Mouse (Mus musculus): ENCODE data around the gene Arfrp1. TPM values are rescaled to one million over a fixed set of nuclear protein-coding genes. Genes with fewer than 3 reads are reported as not detected.

The Arfrp1 gene
- polyA plus RNA-seq, 1 experiment from 2014 or later, result 36.3 TPM

GRCm38 (mm10) chr2:181364487-181364859 lies 731 bp downstream of the Arfrp1 start:
- Histone ChIP-seq H3K27me3 (ENCODE audit: control insufficient read depth, insufficient read depth, low read length) (no peaks in the 10 kb centered on the region), H3K4me3 (ENCODE audit: low read depth, low read length) (peak overlapping the region; percentile 94), H3K4me1 (ENCODE audit: control insufficient read depth, insufficient read depth, low read length) (peaks cover 21% of the 10 kb centered on the region), H3K9ac (ENCODE audit: low read depth, low read length) (peak overlapping the region; percentile 89), H3K9me3 (replicated peaks; ENCODE audit: control insufficient read depth, low read length) (no peaks in the 10 kb centered on the region), H3K36me3 (ENCODE audit: control insufficient read depth, insufficient read depth, low read length) (peaks cover 13% of the 10 kb centered on the region), H3K4me2 (peak overlapping the region; percentile 97), H3K27ac (ENCODE audit: low read depth, low read length) (peak overlapping the region; percentile 90)
- ATAC-seq (replicated peaks; ENCODE audit: insufficient number of reproducible peaks, low FRiP score, low TSS enrichment), result peak; percentile 2; the same call in 1 of the 2 replicates
- 7% methylated on average over 14 of the region's 14 CpGs for WGBS (ENCODE audit: insufficient replicate concordance)

GRCm38 (mm10) chr2:181363946-181364345 lies 1.3 kb downstream of the Arfrp1 start:
- no peak overlapping the region for H3K27ac ChIP-seq (ENCODE audit: low read depth, low read length)
- no peak for ATAC-seq (replicated peaks; ENCODE audit: insufficient number of reproducible peaks, low FRiP score, low TSS enrichment)
- peak overlapping the region; percentile 97 for H3K4me2 ChIP-seq
- H3K4me3 ChIP-seq (ENCODE audit: low read depth, low read length), result peak overlapping the region; percentile 94
- peak overlapping the region; percentile 89 for H3K9ac ChIP-seq (ENCODE audit: low read depth, low read length)
- peaks cover 21% of the 10 kb centered on the region for H3K4me1 ChIP-seq (ENCODE audit: control insufficient read depth, insufficient read depth, low read length)
- H3K27me3 ChIP-seq (ENCODE audit: control insufficient read depth, insufficient read depth, low read length), result no peaks in the 10 kb centered on the region
- H3K9me3 ChIP-seq (replicated peaks; ENCODE audit: control insufficient read depth, low read length), result no peaks in the 10 kb centered on the region
- peaks cover 18% of the 10 kb centered on the region for H3K36me3 ChIP-seq (ENCODE audit: control insufficient read depth, insufficient read depth, low read length)
- WGBS (ENCODE audit: insufficient replicate concordance), result 86% methylated on average over 3 of the region's 3 CpGs

GRCm38 (mm10) chr2:181356780-181357179 lies 8.4 kb downstream of the Arfrp1 start:
- Histone ChIP-seq H3K27ac (ENCODE audit: low read depth, low read length) (no peak overlapping the region), H3K4me2 (no peak overlapping the region), H3K4me3 (ENCODE audit: low read depth, low read length) (no peak overlapping the region), H3K9me3 (replicated peaks; ENCODE audit: control insufficient read depth, low read length) (no peaks in the 10 kb centered on the region), H3K27me3 (ENCODE audit: control insufficient read depth, insufficient read depth, low read length) (no peaks in the 10 kb centered on the region), H3K9ac (ENCODE audit: low read depth, low read length) (no peak overlapping the region), H3K36me3 (ENCODE audit: control insufficient read depth, insufficient read depth, low read length) (peaks cover 37% of the 10 kb centered on the region), H3K4me1 (ENCODE audit: control insufficient read depth, insufficient read depth, low read length) (no peaks in the 10 kb centered on the region)
- ATAC-seq (replicated peaks; ENCODE audit: insufficient number of reproducible peaks, low FRiP score, low TSS enrichment), result no peak
- WGBS (ENCODE audit: insufficient replicate concordance), result 77% methylated on average over 3 of the region's 3 CpGs

GRCm38 (mm10) chr2:181342766-181343165 lies 22.4 kb downstream of the Arfrp1 start:
- Histone ChIP-seq H3K27me3 (ENCODE audit: control insufficient read depth, insufficient read depth, low read length) (no peaks in the 10 kb centered on the region), H3K9me3 (replicated peaks; ENCODE audit: control insufficient read depth, low read length) (no peaks in the 10 kb centered on the region), H3K36me3 (ENCODE audit: control insufficient read depth, insufficient read depth, low read length) (peaks cover 18% of the 10 kb centered on the region), H3K4me3 (ENCODE audit: low read depth, low read length) (no peak overlapping the region), H3K27ac (ENCODE audit: low read depth, low read length) (peak overlapping the region; percentile 35; the same call in 1 of the 2 replicates), H3K4me1 (ENCODE audit: control insufficient read depth, insufficient read depth, low read length) (no peaks in the 10 kb centered on the region), H3K4me2 (no peak overlapping the region), H3K9ac (ENCODE audit: low read depth, low read length) (no peak overlapping the region)
- WGBS (ENCODE audit: insufficient replicate concordance), result 69% methylated on average over 6 of the region's 6 CpGs
- ATAC-seq (replicated peaks; ENCODE audit: insufficient number of reproducible peaks, low FRiP score, low TSS enrichment), result no peak

GRCm38 (mm10) chr2:181340426-181340825 lies 24.8 kb downstream of the Arfrp1 start:
- 87% methylated on average over 4 of the region's 4 CpGs for WGBS (ENCODE audit: insufficient replicate concordance)
- H3K9ac ChIP-seq (ENCODE audit: low read depth, low read length), result no peak overlapping the region

GRCm38 (mm10) chr2:181334023-181334422 lies 31.2 kb downstream of the Arfrp1 start:
- no peak for ATAC-seq (replicated peaks; ENCODE audit: insufficient number of reproducible peaks, low FRiP score, low TSS enrichment)
- WGBS (ENCODE audit: insufficient replicate concordance), result 64% methylated on average over 3 of the region's 3 CpGs
- no peak overlapping the region for H3K4me3 ChIP-seq (ENCODE audit: low read depth, low read length)
- no peak overlapping the region for H3K27ac ChIP-seq (ENCODE audit: low read depth, low read length)
- H3K9me3 ChIP-seq (replicated peaks; ENCODE audit: control insufficient read depth, low read length), result no peaks in the 10 kb centered on the region
- H3K9ac ChIP-seq (ENCODE audit: low read depth, low read length), result no peak overlapping the region
- no peak overlapping the region for H3K4me2 ChIP-seq
- peaks cover 18% of the 10 kb centered on the region for H3K36me3 ChIP-seq (ENCODE audit: control insufficient read depth, insufficient read depth, low read length)
- no peaks in the 10 kb centered on the region for H3K27me3 ChIP-seq (ENCODE audit: control insufficient read depth, insufficient read depth, low read length)
- no peaks in the 10 kb centered on the region for H3K4me1 ChIP-seq (ENCODE audit: control insufficient read depth, insufficient read depth, low read length)

More at GRCm38 (mm10) chr2:181340426-181340825, 24.8 kb downstream of the Arfrp1 start:
- Histone ChIP-seq H3K4me1 (ENCODE audit: control insufficient read depth, insufficient read depth, low read length) (no peaks in the 10 kb centered on the region), H3K27me3 (ENCODE audit: control insufficient read depth, insufficient read depth, low read length) (no peaks in the 10 kb centered on the region), H3K9me3 (replicated peaks; ENCODE audit: control insufficient read depth, low read length) (no peaks in the 10 kb centered on the region), H3K36me3 (ENCODE audit: control insufficient read depth, insufficient read depth, low read length) (peaks cover 19% of the 10 kb centered on the region), H3K4me2 (no peak overlapping the region), H3K27ac (ENCODE audit: low read depth, low read length) (no peak overlapping the region), H3K4me3 (ENCODE audit: low read depth, low read length) (no peak overlapping the region)
- no peak for ATAC-seq (replicated peaks; ENCODE audit: insufficient number of reproducible peaks, low FRiP score, low TSS enrichment)

- Histone ChIP-seq H3K4me3 (ENCODE audit: low read depth, low read length) (no peak overlapping the region), H3K36me3 (ENCODE audit: control insufficient read depth, insufficient read depth, low read length) (peaks cover 17% of the 10 kb centered on the region)
These were observed 32.7 kb downstream of the Arfrp1 start for GRCm38 (mm10) chr2:181332542-181332941.

GRCm38 (mm10) chr2:181326098-181326497 lies 39.1 kb downstream of the Arfrp1 start:
- H3K9ac ChIP-seq (ENCODE audit: low read depth, low read length), result no peak overlapping the region
- peaks cover 33% of the 10 kb centered on the region for H3K36me3 ChIP-seq (ENCODE audit: control insufficient read depth, insufficient read depth, low read length)
- no peak overlapping the region for H3K4me2 ChIP-seq
- no peak overlapping the region for H3K4me3 ChIP-seq (ENCODE audit: low read depth, low read length)
- H3K27me3 ChIP-seq (ENCODE audit: control insufficient read depth, insufficient read depth, low read length), result no peaks in the 10 kb centered on the region
- no peak overlapping the region for H3K27ac ChIP-seq (ENCODE audit: low read depth, low read length)
- no peak for ATAC-seq (replicated peaks; ENCODE audit: insufficient number of reproducible peaks, low FRiP score, low TSS enrichment)
- no peaks in the 10 kb centered on the region for H3K4me1 ChIP-seq (ENCODE audit: control insufficient read depth, insufficient read depth, low read length)
- 89% methylated on average over 2 of the region's 2 CpGs for WGBS (ENCODE audit: insufficient replicate concordance)
- H3K9me3 ChIP-seq (replicated peaks; ENCODE audit: control insufficient read depth, low read length), result no peaks in the 10 kb centered on the region

More at GRCm38 (mm10) chr2:181332542-181332941, 32.7 kb downstream of the Arfrp1 start:
- Histone ChIP-seq H3K4me1 (ENCODE audit: control insufficient read depth, insufficient read depth, low read length) (no peaks in the 10 kb centered on the region), H3K27me3 (ENCODE audit: control insufficient read depth, insufficient read depth, low read length) (no peaks in the 10 kb centered on the region), H3K9ac (ENCODE audit: low read depth, low read length) (no peak overlapping the region), H3K4me2 (no peak overlapping the region), H3K9me3 (replicated peaks; ENCODE audit: control insufficient read depth, low read length) (no peaks in the 10 kb centered on the region), H3K27ac (ENCODE audit: low read depth, low read length) (no peak overlapping the region)
- ATAC-seq (replicated peaks; ENCODE audit: insufficient number of reproducible peaks, low FRiP score, low TSS enrichment), result no peak

- Histone ChIP-seq H3K27me3 (ENCODE audit: control insufficient read depth, insufficient read depth, low read length) (peaks cover 2% of the 10 kb centered on the region; the same call in 1 of the 2 replicates), H3K4me2 (no peak overlapping the region), H3K27ac (ENCODE audit: low read depth, low read length) (no peak overlapping the region), H3K36me3 (ENCODE audit: control insufficient read depth, insufficient read depth, low read length) (peaks cover 28% of the 10 kb centered on the region), H3K9ac (ENCODE audit: low read depth, low read length) (no peak overlapping the region), H3K4me3 (ENCODE audit: low read depth, low read length) (no peak overlapping the region), H3K4me1 (ENCODE audit: control insufficient read depth, insufficient read depth, low read length) (peaks cover 7% of the 10 kb centered on the region), H3K9me3 (replicated peaks; ENCODE audit: control insufficient read depth, low read length) (no peaks in the 10 kb centered on the region)
- no peak for ATAC-seq (replicated peaks; ENCODE audit: insufficient number of reproducible peaks, low FRiP score, low TSS enrichment)
- WGBS (ENCODE audit: insufficient replicate concordance), result 74% methylated on average over 5 of the region's 5 CpGs
These were observed 43.1 kb downstream of the Arfrp1 start for GRCm38 (mm10) chr2:181322136-181322535.
